Mouse (Mus musculus) skeletal muscle tissue, adult 2 months (tissue): ENCODE measurements around the gene Nek8.
"Not testable (repeated sequence)": the region's sequence is repeated elsewhere in the genome, so short reads cannot be mapped to it uniquely, and the experiment has no call there.

Experiments used
- DNase-seq: peaks from one replicate; pipeline ENCODE4 v3.0.0-alpha.2; 2012; ENCODE audit warnings: low read depth, low spot score

Gene Nek8

GRCm38 (mm10) chr11:78146707-78147543 lies 29.6 kb downstream of the Nek8 start:
- DNase-seq: no peak

- DNase-seq: no peak
These were observed 30.3 kb downstream of the Nek8 start for GRCm38 (mm10) chr11:78146168-78146567.

GRCm38 (mm10) chr11:78143520-78143919 lies 33.0 kb downstream of the Nek8 start:
- DNase-seq: no peak

GRCm38 (mm10) chr11:78140665-78141064 lies 35.8 kb downstream of the Nek8 start:
- DNase-seq: no peak

GRCm38 (mm10) chr11:78138023-78138422 lies 38.5 kb downstream of the Nek8 start:
- DNase-seq: no peak

GRCm38 (mm10) chr11:78137584-78137983 lies 38.9 kb downstream of the Nek8 start:
- DNase-seq: no peak

GRCm38 (mm10) chr11:78136132-78136531 lies 40.3 kb downstream of the Nek8 start:
- no peak for DNase-seq

GRCm38 (mm10) chr11:78135314-78135713 lies 41.2 kb downstream of the Nek8 start:
- DNase-seq: not testable (repeated sequence)

GRCm38 (mm10) chr11:78134344-78134743 lies 42.1 kb downstream of the Nek8 start:
- no peak for DNase-seq

- no peak for DNase-seq
These were observed 42.6 kb downstream of the Nek8 start for GRCm38 (mm10) chr11:78133915-78134314.

GRCm38 (mm10) chr11:78129458-78129857 lies 47.0 kb downstream of the Nek8 start:
- no peak for DNase-seq

GRCm38 (mm10) chr11:78126739-78127138 lies 49.7 kb downstream of the Nek8 start:
- DNase-seq: no peak

GRCm38 (mm10) chr11:78125691-78126090 lies 50.8 kb downstream of the Nek8 start:
- no peak for DNase-seq

GRCm38 (mm10) chr11:78123782-78124181 lies 52.7 kb downstream of the Nek8 start:
- no peak for DNase-seq

- no peak for DNase-seq
These were observed 53.7 kb downstream of the Nek8 start for GRCm38 (mm10) chr11:78122815-78123214.

GRCm38 (mm10) chr11:78121176-78121575 lies 55.3 kb downstream of the Nek8 start:
- no peak for DNase-seq

- no peak for DNase-seq
These were observed 56.6 kb downstream of the Nek8 start for GRCm38 (mm10) chr11:78119898-78120297.

- no peak for DNase-seq
These were observed 58.0 kb downstream of the Nek8 start for GRCm38 (mm10) chr11:78118467-78118866.

- no peak for DNase-seq
These were observed 60.4 kb downstream of the Nek8 start for GRCm38 (mm10) chr11:78116146-78116410.
